Mouse (Mus musculus) monocyte, adult 2 months (primary cell): ENCODE measurements at regions not wholly inside any gene's neighbourhood (a gene's known extent, or its start where the extent isn't known, plus 50 kb on each side); places are given as distances from the start of the nearest gene placed in this dataset.

Experiments used
- DNase-seq, 2 experiments: peaks; one replicate each; pipeline ENCODE4 v3.0.0; 2022; ENCODE audit warnings: low spot score in 2 of 2, low read depth in 1 of 2

DNA sequence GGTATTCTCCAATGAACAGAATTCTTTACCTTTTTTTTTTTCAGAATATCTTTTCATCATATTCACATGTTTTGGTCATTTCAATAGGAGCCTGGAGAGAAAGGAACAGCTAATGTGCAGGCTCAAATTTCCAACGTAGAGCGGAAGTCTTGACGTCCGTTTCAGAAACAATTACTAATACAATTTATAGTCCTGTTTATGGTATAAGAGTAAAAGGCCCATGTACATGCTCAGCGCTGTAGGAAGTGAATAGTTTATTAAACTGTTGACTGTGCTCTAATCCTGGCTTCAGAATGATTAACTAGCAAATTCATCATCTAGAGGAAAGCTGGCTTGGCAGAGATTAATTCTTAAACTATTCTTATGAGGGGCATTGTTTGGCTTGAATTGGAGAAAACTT is 142.1 kb downstream of the Pik3r1 start:
- no peak for DNase-seq

DNA sequence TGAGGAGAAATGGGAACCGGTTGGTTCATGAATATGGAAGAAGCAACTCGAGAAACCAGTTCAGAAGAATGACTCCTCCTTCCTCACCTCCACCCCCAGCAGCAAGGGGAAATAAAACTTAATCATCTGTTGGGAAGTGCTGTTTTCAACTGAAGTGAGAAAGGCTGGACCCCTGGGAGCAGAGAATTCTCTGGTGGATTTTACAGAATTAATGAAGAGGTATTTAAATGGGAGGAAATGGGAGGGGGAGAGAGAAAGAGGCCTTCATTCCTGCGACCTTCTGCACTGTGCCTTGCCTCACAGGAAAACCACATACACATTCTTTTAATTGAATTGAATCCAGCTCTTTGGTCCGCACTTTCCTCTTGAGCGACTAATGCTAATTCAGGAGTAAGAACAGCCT is 143.8 kb downstream of the Pik3r1 start:
- no peak for DNase-seq

DNA sequence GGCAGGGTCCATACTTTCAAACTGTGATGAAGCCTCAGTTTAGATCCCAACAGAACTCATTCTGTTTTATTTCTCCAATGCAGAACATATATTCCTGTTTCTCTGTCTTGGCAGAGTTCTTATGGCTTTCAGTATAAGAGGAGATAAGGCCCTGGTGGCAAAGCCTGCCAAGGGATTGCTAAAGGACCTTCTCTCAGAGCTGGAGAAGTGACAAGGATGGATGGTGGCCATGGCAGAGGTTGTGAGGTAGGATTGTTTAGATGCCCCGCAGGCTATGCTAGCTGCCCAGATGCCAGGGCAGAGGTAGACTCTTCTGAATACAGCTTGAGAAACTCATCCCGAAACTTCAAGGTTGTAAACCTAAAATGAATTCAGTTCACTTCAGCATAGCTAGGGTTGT is 145.4 kb downstream of the Pik3r1 start:
- no peak for DNase-seq

DNA sequence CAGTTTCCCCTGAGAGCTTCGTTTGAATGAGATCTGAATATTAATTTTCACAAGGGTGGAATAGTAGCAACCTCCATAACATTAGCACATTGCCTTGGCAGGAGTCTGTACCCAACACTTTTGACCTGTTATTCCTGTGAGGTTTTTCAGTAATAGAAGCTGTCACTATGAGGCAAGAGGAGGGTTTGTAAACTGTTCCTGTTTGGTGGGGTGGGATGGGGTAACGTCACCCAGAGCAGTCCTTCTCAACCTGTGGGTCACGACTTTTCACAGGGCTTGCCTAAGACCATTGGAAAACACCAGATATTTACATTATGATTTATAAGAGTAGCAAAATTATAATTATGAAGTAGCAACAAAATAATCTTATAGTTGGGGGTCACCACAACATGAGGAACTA is 147.4 kb downstream of the Pik3r1 start:
- no peak for DNase-seq

DNA sequence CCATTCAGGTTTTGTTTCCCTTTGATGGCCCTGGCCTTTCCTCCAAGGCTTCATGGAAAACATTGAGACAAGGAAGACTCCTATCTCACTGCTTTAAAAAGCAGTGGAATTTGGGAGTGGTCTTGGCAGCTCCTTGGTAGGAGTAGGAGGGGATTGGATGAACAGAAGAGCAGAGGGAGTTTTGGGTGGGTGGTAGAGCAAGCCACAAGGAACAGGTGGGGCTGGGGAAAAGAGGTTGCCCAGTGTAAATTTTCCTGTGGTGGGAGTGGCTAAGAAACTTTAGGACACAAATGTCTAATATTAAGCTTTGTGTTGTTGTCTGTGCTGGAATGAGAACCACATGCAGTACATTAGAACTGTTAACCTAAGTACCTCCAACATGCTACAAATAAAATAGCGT is 148.9 kb downstream of the Pik3r1 start:
- DNase-seq = no peak

DNA sequence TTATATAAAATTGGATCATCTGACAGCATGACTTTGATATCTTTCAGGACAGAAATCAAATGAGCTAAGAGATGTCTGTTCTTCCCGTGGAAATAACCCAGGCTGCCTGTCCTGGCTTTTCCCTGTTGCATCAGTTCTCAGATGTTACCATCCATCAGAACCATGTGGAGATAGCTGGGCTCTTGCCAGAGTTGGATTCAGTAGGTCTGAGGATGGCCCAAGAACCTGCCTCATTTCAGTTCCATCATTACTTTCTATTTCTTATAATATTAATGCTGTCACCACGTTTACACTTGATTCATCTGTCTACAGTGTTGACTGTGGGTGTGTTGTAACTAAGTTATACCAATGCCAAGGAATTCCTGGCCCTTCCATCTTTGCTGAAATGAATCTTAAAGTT is 155.2 kb downstream of the Pik3r1 start:
- DNase-seq = no peak

DNA sequence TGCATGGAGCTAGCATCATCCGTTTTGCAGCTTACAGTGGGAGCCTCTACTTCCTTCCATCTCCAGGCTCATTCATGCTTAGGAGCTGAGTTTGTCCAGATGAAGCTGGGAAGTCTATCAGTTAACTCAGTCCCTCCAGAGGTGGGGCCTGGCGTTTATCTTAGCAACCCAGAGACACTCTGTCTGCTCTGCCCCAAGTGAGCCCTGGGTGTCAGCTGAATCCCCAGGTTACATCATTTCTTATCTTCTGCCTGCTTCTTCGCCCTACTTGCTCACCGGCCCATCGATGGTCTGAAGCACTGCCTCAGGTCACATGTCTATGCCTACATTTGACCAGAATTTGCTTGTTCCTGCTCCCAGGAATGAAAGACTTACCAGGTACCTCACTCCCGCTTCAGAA is 156.3 kb downstream of the Pik3r1 start:
- no peak for DNase-seq

DNA sequence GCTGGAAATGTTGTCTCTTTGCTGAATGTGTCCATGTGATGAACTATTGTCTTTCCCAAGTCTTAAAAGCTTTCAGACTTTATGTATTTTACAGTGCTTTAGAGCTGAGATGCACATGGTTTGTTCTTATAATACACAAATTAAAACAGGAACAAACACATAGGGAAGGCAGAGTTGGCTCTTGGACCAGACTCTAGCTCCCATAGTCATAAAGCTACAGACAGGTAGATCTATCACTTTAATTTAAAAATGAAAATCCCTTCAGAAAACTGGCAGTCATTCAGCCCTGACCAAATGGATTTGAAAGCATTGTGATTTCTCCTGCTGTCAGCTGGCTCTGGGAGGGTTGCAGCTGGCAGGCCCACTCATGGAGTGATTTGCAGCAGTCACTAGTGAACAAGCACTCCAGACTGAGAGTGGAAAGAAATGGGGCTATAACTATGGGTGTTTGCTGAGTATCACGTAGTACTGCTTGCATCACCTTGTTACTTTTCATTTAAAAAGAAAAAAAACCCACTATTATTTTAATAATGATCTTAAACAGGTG is 161.8 kb downstream of the Pik3r1 start:
- no peak for DNase-seq

DNA sequence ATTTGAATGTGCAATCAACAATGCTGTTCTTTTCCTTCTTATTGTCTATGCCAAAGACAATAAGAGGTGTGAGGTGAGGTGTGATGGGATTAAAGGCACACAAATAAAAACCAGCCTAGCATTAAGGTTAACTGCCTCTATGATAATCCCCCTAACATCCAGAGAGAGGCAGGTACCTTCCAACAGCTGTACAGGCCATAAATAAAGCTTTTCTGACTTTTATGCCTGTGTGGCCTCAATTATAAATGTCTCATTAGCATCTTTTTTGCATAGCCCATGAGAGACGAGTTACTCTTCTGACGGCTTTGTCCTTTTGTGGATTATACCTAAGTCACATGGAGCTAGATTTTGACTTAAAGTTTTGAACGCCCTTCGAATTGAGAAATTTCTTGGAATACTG is 162.3 kb downstream of the Pik3r1 start:
- no peak for DNase-seq

DNA sequence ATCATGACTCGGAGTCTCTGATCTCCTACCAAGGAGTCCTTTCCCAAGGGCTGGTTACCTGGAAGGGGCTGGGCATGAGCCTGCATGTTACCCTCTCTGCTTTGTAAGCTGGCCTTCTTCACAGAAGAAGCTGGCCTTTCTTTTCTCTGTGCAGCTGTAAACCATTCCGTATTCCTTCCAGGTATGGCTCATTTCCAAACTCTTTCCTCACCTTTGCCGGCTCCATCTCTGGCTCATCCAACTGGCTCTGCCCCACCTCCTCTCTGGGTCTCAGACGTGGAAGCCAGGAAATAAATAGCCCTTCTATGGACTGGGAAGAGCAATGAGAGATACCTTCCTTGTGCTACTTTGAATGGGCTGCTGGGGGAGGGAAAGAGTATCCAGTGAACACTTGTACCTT is 163.0 kb downstream of the Pik3r1 start:
- DNase-seq = no peak

DNA sequence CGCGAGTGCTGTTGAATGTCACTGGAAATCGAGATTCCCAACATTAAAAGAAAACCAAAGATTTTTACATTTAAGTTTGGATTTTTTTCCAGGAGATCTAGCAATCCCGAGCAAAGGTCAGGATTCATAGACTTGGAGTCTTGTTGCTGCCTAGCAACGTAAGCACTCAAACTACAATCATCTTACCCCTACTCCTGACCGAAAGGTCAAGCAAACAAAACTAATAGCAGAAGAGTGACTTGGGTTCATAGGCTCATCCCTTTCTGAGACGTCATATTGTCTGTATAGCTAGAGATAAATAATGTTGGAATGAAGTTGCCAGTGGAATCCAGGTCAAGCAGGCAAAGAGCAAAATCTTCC is 169.9 kb downstream of the Pik3r1 start:
- no peak for DNase-seq

DNA sequence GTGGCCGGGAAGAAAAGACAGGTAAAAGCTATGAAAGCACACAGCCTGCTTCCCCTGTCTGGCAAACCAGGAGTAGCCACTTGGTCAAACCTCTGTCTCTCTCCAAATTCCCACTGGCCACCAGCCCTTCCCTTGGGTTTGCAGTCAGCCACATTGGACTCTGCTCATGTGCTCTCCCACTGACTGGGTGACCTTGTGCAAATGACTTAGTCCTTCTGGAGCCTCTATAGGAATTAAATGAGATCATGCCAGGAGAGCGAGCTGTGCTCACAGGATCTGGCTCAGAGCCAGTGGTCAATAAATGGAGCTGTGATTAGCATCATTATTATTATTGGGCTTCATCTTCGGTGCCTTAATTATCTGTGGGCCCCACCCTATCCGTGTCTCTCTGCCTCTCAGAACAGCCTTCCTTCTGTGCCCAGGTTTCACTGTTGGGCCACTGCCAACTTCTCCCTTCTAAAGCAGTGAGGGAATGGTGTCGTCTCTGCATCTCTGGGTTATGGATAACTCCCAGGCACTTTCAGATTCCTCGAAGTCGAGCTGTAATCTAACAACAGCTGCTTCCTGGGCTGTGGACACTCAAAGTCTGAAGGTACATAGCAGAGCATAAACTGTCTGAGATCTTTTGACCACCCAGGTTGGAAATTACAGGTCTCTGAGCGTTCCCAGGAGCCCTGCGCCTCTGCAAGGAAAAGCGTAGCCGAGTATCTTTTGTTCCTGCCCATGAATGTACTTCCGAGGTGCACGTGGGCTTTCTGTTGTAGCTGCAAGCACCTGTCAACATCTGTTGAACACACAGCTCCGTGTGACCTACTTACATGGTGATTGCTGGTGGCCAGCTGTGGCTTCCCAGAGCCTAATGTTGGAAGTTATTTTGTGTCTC is 170.5 kb downstream of the Pik3r1 start:
- DNase-seq = no peak

DNA sequence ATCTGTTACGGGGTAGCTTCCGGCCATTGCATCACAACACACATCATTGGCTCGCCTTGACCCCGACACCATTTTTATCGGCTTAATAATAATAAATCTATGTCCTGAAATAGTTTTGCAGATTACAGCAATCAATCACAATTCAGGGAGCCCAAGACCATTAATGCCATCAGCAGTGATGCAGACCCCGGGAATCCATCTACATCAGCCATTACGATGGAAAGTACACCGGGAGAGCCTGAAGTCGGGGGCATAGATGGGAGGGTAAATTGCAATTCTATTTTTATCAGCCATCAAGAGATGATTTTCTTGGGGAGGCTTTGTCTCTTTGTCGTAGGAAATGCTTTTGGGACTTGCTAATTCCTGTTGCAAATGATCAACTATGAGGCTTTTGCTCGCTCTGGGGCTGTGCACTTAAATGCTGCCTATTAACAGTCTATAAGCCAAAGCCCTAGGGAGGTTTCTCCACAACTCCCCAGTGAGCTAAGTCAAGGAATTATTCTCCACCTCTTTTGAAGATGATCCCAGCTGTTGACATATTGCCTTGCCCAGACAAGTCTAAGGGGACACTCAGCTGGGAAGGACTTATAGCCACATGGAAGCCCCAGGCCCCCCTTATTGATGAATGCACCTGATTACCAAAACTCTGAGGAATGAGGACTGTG is 173.4 kb downstream of the Pik3r1 start:
- no peak for DNase-seq

DNA sequence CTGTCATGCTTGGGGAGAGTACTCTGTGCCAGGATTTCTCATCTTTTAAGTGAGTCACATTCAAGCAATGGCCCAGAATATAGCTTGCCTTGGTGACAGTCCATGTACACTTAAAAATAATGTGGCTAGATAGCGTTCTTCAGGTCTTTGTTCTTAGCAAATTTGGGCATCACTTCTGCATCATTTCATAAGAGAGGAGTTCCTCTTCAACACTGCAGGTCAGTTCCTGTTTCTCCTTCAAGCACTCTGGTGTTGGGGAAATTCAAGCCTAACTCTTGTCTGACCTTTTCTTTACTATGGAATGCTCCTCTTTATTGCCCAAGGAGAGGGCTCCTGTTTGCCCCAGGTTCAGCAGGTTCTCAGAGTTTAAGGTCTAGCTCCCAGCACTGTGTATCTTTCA is 175.7 kb downstream of the Pik3r1 start:
- no peak for DNase-seq

DNA sequence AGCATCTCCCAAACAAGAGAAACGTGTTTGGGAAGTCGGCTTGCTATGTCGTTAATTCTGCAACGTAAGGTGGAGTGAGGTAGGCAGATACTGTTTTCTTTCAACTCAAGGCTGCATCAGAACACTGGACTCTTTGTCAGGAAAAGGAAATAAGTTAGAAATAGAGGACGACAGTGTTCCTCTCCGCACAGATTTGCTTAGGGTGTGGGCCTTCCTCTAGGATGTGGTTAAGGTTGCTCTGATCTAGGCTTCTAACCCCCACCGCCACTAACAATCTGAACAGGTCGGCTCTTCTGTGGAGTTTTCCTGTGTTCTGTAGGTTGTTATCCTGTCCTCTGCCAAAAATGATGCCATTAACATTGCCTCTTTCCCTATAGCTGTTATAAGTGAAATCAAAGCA is 179.1 kb downstream of the Pik3r1 start:
- DNase-seq = no peak

DNA sequence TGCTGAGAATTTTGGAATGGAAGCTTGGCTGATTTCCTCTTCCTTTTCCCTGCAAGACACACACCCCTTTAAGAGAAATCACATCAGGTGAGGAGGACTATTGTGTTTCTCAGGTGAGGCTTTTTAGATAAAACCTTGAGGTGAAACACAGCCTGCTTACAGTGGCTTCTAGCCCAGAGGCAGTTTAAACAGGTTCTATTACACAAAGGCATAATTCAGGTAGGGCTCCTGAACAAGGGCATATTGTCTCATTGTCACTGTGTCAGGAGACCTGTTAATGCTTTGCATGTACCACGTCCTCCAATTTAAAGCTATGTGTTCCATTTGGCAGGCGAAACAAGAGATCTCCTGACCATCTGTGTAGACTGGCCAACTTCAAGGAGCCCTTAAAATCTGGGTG is 181.2 kb downstream of the Pik3r1 start:
- no peak for DNase-seq

DNA sequence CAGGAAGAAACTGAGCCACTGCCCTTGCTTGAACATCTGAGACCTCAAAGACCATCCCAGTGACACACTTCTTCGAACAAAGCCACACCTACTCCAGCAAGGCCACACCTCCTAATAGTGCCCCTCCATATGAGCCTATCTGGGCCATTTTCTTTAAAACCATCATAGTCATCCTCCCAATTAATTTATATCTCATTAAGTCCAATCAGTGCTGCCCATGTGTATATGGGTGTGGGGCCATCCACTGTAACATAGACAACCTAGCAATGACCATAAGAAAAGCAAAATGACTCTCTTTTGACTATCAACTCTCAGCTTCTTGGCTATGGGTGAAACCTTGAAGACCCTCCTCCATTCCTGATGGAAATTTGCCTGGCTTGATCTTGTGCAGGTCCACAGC is 191.5 kb downstream of the Pik3r1 start:
- no peak for DNase-seq

DNA sequence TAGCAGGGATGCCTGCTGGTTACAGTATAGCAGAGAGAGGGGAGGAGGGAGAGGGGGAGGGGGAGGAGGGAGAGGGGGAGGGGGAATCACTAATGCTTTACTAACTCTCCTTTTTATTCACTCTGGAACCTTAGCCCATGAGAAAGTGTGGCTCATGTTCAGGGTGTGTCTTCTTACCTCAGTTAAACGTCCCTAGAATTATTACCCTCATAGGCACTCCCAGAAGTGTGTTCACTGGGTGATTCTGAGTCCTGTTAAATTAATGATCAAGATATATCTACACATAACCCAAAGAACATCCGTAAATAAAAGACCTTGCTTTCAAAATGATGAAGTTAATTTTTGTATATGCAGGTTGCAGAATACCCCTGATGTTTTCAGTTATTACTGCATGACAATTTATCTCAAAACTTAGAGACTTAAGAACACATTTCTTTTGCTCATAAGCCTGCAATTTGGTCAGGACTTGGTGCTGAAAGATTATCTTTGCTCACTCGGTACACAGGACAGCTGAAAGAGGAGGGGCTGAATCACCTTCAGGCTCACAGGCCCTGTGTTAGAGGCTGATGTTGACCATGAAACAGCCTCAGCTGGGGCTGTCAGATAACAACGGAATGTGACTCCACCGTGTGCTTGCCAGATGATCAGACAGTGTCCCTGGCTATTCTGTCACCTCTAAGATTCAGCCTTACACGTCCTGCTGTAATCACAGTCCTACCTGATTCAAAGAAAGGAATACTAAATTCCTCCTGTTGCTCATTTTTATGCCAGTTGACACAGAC is 195.0 kb downstream of the Pik3r1 start:
- DNase-seq = no peak

DNA sequence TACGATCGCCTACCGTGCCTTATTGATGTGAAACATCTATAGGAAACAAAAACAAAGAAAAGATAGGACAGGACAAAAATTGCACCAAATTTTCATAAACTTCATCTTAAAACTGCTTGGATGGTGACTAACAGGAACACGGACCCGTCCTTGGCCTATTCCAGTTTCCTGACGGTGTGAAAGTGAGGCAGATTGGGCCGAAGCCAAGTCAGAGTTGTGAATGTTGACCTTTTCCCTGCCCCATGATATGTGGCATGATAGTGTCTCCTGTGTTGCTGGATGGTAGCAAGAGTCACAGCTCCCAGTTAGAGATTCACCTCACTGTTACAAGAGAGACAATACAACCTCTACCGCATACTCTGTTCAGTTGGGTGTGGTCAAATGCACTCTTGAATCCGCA is 195.8 kb downstream of the Pik3r1 start:
- no peak for DNase-seq

DNA sequence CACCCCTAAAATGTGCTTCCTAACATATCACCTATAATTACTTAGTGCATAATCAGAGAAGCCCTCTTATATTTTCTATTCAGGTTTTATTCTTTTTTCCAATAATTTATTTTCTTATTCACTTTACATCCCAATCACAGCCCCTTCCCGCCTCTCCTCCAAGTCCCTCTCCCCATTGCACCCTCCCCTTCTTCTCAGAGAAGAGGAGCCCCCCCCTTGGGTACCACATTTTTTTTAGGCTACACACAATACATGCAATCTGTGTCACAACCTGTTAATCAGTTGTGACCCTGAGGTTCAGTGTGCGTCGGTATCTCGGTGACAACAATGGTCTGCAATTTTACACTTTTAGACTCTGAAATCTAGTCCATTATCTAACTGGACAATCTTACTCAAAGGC is 198.0 kb downstream of the Pik3r1 start:
- no peak for DNase-seq

DNA sequence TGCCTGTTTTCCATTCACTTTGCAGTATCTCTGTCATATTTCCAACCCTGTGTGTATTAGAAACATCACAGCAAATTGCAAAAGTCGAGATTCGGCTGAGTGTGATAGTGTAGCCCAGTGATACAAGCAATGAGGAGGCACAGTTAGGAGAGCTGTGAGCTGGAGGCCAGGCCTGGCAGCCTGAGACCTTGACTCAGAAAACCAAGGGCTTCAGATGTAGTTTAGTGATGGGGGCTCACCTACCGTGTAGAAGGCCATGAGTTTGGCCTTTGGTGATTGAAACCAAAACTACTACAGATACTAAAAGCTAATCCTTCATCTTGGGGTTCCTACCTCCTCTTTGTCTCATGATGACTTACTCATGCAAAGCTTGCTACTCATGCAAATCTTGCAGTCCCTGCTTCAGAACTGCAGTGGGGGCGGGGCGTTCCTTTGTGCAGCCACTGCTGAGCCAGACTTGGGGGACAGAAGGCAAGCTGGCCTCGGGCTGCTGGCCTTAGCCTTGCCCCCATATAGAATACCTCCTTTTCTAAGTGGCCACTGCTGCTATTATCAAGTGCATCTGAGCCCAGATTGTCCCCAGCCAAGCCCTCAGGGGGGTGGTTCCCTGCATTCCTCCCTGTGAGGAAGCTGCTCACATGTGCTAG is 198.9 kb downstream of the Pik3r1 start:
- no peak for DNase-seq
